Mouse (Mus musculus): ENCODE data around the gene Ckmt1. TPM values are rescaled to one million over a fixed set of nuclear protein-coding genes. Genes with fewer than 3 reads are reported as not detected.

The Ckmt1 gene
- polyA plus RNA-seq, 1 experiment from 2014 or later = 0.42 TPM

Other genes starting within 250 kb of the Ckmt1 start
- gene Tgm7, start 247.9 kb upstream of the Ckmt1 start, polyA plus RNA-seq (2016; fragmentation: Nextera tagmentation; extraction: Ambion mirVana) = not detected in 2 replicates
- gene Adal, start 217.3 kb upstream of the Ckmt1 start, polyA plus RNA-seq (2016; fragmentation: Nextera tagmentation; extraction: Ambion mirVana) = 13.5 and 13.7 TPM in 2 replicates
- gene Lcmt2, start 217.1 kb upstream of the Ckmt1 start, polyA plus RNA-seq (2016; fragmentation: Nextera tagmentation; extraction: Ambion mirVana) = 15.1 and 17.4 TPM in 2 replicates
- gene Tubgcp4, start 187.1 kb upstream of the Ckmt1 start, polyA plus RNA-seq (2016; fragmentation: Nextera tagmentation; extraction: Ambion mirVana) = 45.2 and 46.4 TPM in 2 replicates
- gene Zscan29, start 186.6 kb upstream of the Ckmt1 start, polyA plus RNA-seq (2016; fragmentation: Nextera tagmentation; extraction: Ambion mirVana) = 6.8 and 7.9 TPM in 2 replicates
- gene Trp53bp1, start 86.3 kb upstream of the Ckmt1 start, polyA plus RNA-seq (2016; fragmentation: Nextera tagmentation; extraction: Ambion mirVana) = 69.8 and 78.4 TPM in 2 replicates
- 4.7 TPM in 2 replicates for gene Map1a, start 68.1 kb upstream of the Ckmt1 start, polyA plus RNA-seq (2016; fragmentation: Nextera tagmentation; extraction: Ambion mirVana)
- 11.2 and 11.6 TPM in 2 replicates for gene Ppip5k1, start 2.3 kb upstream of the Ckmt1 start, polyA plus RNA-seq (2016; fragmentation: Nextera tagmentation; extraction: Ambion mirVana)
- gene Strc, start 29.5 kb downstream of the Ckmt1 start, polyA plus RNA-seq (2016; fragmentation: Nextera tagmentation; extraction: Ambion mirVana) = not detected in 2 replicates
- gene Pdia3, start 56.1 kb downstream of the Ckmt1 start, polyA plus RNA-seq (2016; fragmentation: Nextera tagmentation; extraction: Ambion mirVana) = 643 and 651 TPM in 2 replicates
- 2.8 and 3.5 TPM in 2 replicates for gene Catsper2, start 56.1 kb downstream of the Ckmt1 start, polyA plus RNA-seq (2016; fragmentation: Nextera tagmentation; extraction: Ambion mirVana)
- 1.0 and 1.4 TPM in 2 replicates for gene Ell3, start 86.6 kb downstream of the Ckmt1 start, polyA plus RNA-seq (2016; fragmentation: Nextera tagmentation; extraction: Ambion mirVana)
- gene Serf2, start 91.5 kb downstream of the Ckmt1 start, polyA plus RNA-seq (2016; fragmentation: Nextera tagmentation; extraction: Ambion mirVana) = 610 and 670 TPM in 2 replicates
- 97.4 and 120 TPM in 2 replicates for gene Hypk, start 95.6 kb downstream of the Ckmt1 start, polyA plus RNA-seq (2016; fragmentation: Nextera tagmentation; extraction: Ambion mirVana)
- gene Serinc4, start 99.1 kb downstream of the Ckmt1 start, polyA plus RNA-seq (2016; fragmentation: Nextera tagmentation; extraction: Ambion mirVana) = 0.12 and 0.13 TPM in 2 replicates
- 48.4 and 49.0 TPM in 2 replicates for gene Mfap1b, start 116.4 kb downstream of the Ckmt1 start, polyA plus RNA-seq (2016; fragmentation: Nextera tagmentation; extraction: Ambion mirVana)
- 16.9 and 18.6 TPM in 2 replicates for gene Mfap1a, start 149.0 kb downstream of the Ckmt1 start, polyA plus RNA-seq (2016; fragmentation: Nextera tagmentation; extraction: Ambion mirVana)
- 7.3 and 7.5 TPM in 2 replicates for gene Wdr76, start 149.0 kb downstream of the Ckmt1 start, polyA plus RNA-seq (2016; fragmentation: Nextera tagmentation; extraction: Ambion mirVana)